Mouse (Mus musculus): ENCODE results near the gene Tcstv3.
"Not testable (repeated sequence)": the region's sequence is repeated elsewhere in the genome, so short reads cannot be mapped to it uniquely, and the experiment has no call there.

Gene Tcstv3

GRCm38 (mm10) chr13:120316578-120316977, at the start of gene Tcstv3:
TSS of gene Tcstv3 (plus strand) at chr13:120316878.
- in situ Hi-C loops (cut with MboI, MseI): loop anchor here (5.0 kb wide), 1 partner anchor 34 kb away; no protein-coding TSS in a partner anchor

GRCm38 (mm10) chr13:120277837-120278236, 38.8 kb upstream of the Tcstv3 start:
- in situ Hi-C loops (cut with MboI, MseI): not testable (repeated sequence)

GRCm38 (mm10) chr13:120278784-120279183, 37.9 kb upstream of the Tcstv3 start:
- in situ Hi-C loops (cut with MboI, MseI): no loop called here

- in situ Hi-C loops (cut with MboI, MseI): no loop called here
These were observed 17.3 kb upstream of the Tcstv3 start for GRCm38 (mm10) chr13:120299324-120299894.

- in situ Hi-C loops (cut with MboI, MseI): no loop called here
These were observed 16.7 kb upstream of the Tcstv3 start, which contains the start of gene BC147527 for GRCm38 (mm10) chr13:120299991-120300442. TSS of gene BC147527 (plus strand) at chr13:120300392.

GRCm38 (mm10) chr13:120300853-120301252, 15.8 kb upstream of the Tcstv3 start:
- in situ Hi-C loops (cut with MboI, MseI): no loop called here

GRCm38 (mm10) chr13:120310749-120311148, 5.9 kb upstream of the Tcstv3 start:
- in situ Hi-C loops (cut with MboI, MseI): no loop called here

- in situ Hi-C loops (cut with MboI, MseI): no loop called here
These were observed 3.1 kb upstream of the Tcstv3 start for GRCm38 (mm10) chr13:120313584-120313983.

- in situ Hi-C loops (cut with MboI, MseI): no loop called here
These were observed 3.5 kb downstream of the Tcstv3 start for GRCm38 (mm10) chr13:120320183-120320582.

- in situ Hi-C loops (cut with MboI, MseI): no loop called here
These were observed 4.0 kb downstream of the Tcstv3 start for GRCm38 (mm10) chr13:120320721-120321120.

Measured in regulatory T cell (primary cell).